Mouse (Mus musculus) CH12.LX (cell line): ENCODE measurements around the gene Pnma3. TPM values are rescaled to one million over a fixed set of nuclear protein-coding genes. Genes with fewer than 3 reads are reported as not detected.

Experiments used
- DNase-seq: peaks from one replicate; pipeline ENCODE4 v3.0.0-alpha.2; 2013; ENCODE audit errors: extremely low read depth
- H3K27ac ChIP-seq: 2 replicates; pipeline ENCODE4 v1.5.1; 2012; ENCODE audit warnings: low read depth, mild to moderate bottlenecking, control low read depth, moderate library complexity; ENCODE audit not compliant: insufficient read depth
- H3K27me3 ChIP-seq: replicated peaks from 2 replicates; pipeline ENCODE3; 2012; ENCODE audit warnings: inconsistent platforms
- H3K36me3 ChIP-seq, 2 experiments: replicated peaks in 1 of 2; 2 replicates each; pipeline versions ENCODE3 to v1.6.1; 2012; ENCODE audit warnings: inconsistent platforms in 1 of 2, low read length in 1 of 2, mild to moderate bottlenecking in 1 of 2, mixed read lengths in 1 of 2, moderate library complexity in 1 of 2; ENCODE audit not compliant: control insufficient read depth in 1 of 2, insufficient read depth in 1 of 2
- H3K4me1 ChIP-seq, 2 experiments: 2 replicates each; pipeline ENCODE4 v1.6.1; 2012; ENCODE audit warnings: inconsistent platforms in 1 of 2, moderate library complexity in 1 of 2; ENCODE audit not compliant: insufficient read depth in 2 of 2, control insufficient read depth in 1 of 2
- H3K4me2 ChIP-seq: 2 replicates; pipeline ENCODE4 v1.6.1; 2012; ENCODE audit warnings: low read depth, mild to moderate bottlenecking, control low read depth; ENCODE audit not compliant: poor library complexity, insufficient read depth, severe bottlenecking
- H3K4me3 ChIP-seq, 3 experiments: fragments of 150-350 bp in 1 of 3; sonication (generic) in 1 of 3; replicated peaks in 1 of 3; 2 replicates each; pipeline versions ENCODE3 to v1.5.1; 2011 to 2012; ENCODE audit warnings: low read depth in 2 of 3, low read length in 2 of 3, mild to moderate bottlenecking in 2 of 3, moderate library complexity in 2 of 3, control low read depth in 1 of 3, improper control_type of control experiment in 1 of 3, inconsistent platforms in 1 of 3, mixed read lengths in 1 of 3; ENCODE audit not compliant: poor library complexity in 1 of 3
- H3K79me2 ChIP-seq: replicated peaks from 2 replicates; pipeline ENCODE4 v1.6.1; 2012; ENCODE audit warnings: mild to moderate bottlenecking, moderate library complexity; ENCODE audit not compliant: control insufficient read depth, poor library complexity, insufficient read depth, severe bottlenecking; ENCODE audit errors: extremely low read depth
- H3K9ac ChIP-seq: 2 replicates; pipeline ENCODE4 v1.6.1; 2012; ENCODE audit warnings: low read depth, mild to moderate bottlenecking, control low read depth, moderate library complexity; ENCODE audit not compliant: insufficient read depth
- H3K9me3 ChIP-seq: replicated peaks from 2 replicates; pipeline ENCODE3; 2012; ENCODE audit warnings: low read length, inconsistent platforms, mixed read lengths
- CHD1 ChIP-seq: IDR thresholded peaks from 2 replicates; pipeline ENCODE4 v1.6.1; 2012; ENCODE audit warnings: low read depth, low read length, improper control_type of control experiment, inconsistent platforms
- CTCF ChIP-seq, 2 experiments: IDR thresholded peaks in 1 of 2; conservative IDR thresholded peaks in 1 of 2; 2 replicates each; pipeline ENCODE4 v1.5.1; 2011 to 2012; ENCODE audit warnings: low read depth in 2 of 2, low read length in 2 of 2, improper control_type of control experiment in 1 of 2, inconsistent platforms in 1 of 2, mild to moderate bottlenecking in 1 of 2, moderate library complexity in 1 of 2
- ELF1 ChIP-seq: IDR thresholded peaks from 2 replicates; pipeline ENCODE4 v1.6.1; 2014; ENCODE audit warnings: low read depth, mild to moderate bottlenecking, inconsistent platforms, low read length, improper control_type of control experiment
- EP300 ChIP-seq: IDR thresholded peaks from 2 replicates; pipeline ENCODE4 v1.6.1; 2011; ENCODE audit warnings: low read length, improper control_type of control experiment
- ETS1 ChIP-seq: conservative IDR thresholded peaks from 2 replicates; pipeline ENCODE4 v1.6.1; 2012; ENCODE audit warnings: low read depth, mild to moderate bottlenecking, inconsistent platforms, low read length, improper control_type of control experiment, moderate library complexity
- GABPA ChIP-seq: IDR thresholded peaks from 2 replicates; pipeline ENCODE4 v1.6.1; 2012; ENCODE audit warnings: low read depth, low read length, improper control_type of control experiment, inconsistent platforms; ENCODE audit not compliant: insufficient replicate concordance
- JUN ChIP-seq: IDR thresholded peaks from 2 replicates; pipeline ENCODE4 v1.6.1; 2011; ENCODE audit warnings: low read depth, mild to moderate bottlenecking, low read length, improper control_type of control experiment, moderate library complexity; ENCODE audit not compliant: insufficient read depth
- MAZ ChIP-seq: IDR thresholded peaks from 2 replicates; pipeline ENCODE4 v1.6.1; 2012; ENCODE audit warnings: low read depth, mild to moderate bottlenecking, inconsistent platforms, low read length, improper control_type of control experiment, moderate library complexity
- NELFE ChIP-seq: IDR thresholded peaks from 2 replicates; pipeline ENCODE4 v1.6.1; 2011; ENCODE audit warnings: low read depth, low read length, improper control_type of control experiment
- POLR2A ChIP-seq: IDR thresholded peaks from 2 replicates; pipeline ENCODE4 v1.6.1; 2011; ENCODE audit warnings: low read depth, mild to moderate bottlenecking, improper control_type of control experiment, low read length
- POLR2AphosphoS2 ChIP-seq: IDR thresholded peaks from 2 replicates; pipeline ENCODE4 v1.6.1; 2011; ENCODE audit warnings: low read depth, low read length, improper control_type of control experiment
- RAD21 ChIP-seq: IDR thresholded peaks from 2 replicates; pipeline ENCODE4 v1.6.1; 2011; ENCODE audit warnings: low read depth, mild to moderate bottlenecking, low read length, improper control_type of control experiment, moderate library complexity
- SMC3 ChIP-seq: IDR thresholded peaks from 2 replicates; pipeline ENCODE4 v1.6.1; 2011; ENCODE audit warnings: low read depth, low read length, improper control_type of control experiment
- TBP ChIP-seq: conservative IDR thresholded peaks from 2 replicates; pipeline ENCODE4 v1.6.1; 2011; ENCODE audit warnings: low read depth, low read length, improper control_type of control experiment
- ZMIZ1 ChIP-seq: IDR thresholded peaks from 2 replicates; pipeline ENCODE4 v1.6.1; 2012; ENCODE audit warnings: low read depth, mild to moderate bottlenecking, inconsistent platforms, low read length, improper control_type of control experiment
- ZNF384 ChIP-seq: IDR thresholded peaks from 2 replicates; pipeline ENCODE4 v1.6.1; 2012; ENCODE audit warnings: low read depth, low read length, improper control_type of control experiment, inconsistent platforms
- dilution Hi-C: fragments of 300-500 bp; cut with MboI; formaldehyde crosslinking; loops from 2 replicates; pipeline ENCODE4 v1.14.3; 2020; ENCODE audit warnings: low sequenced_read_pairs; ENCODE audit not compliant: extremely low pct_unique_long_range_greater_than_20kb, extremely low pct_ligation_motif_present
- in situ Hi-C: fragments of 300-500 bp; cut with MboI; formaldehyde crosslinking; loops from 3 replicates; pipeline ENCODE4 v1.14.3; 2019; ENCODE audit warnings: low sequenced_read_pairs, low pct_ligation_motif_present, low pct_unique_long_range_greater_than_20kb, mixed read lengths
- polyA plus RNA-seq: library from polyadenylated mRNA; unstranded; fragments of >175 nt; gene quantifications from 2 replicates; pipeline ENCODE4 v1.2.1, GENCODE M21; 2012; ENCODE audit warnings: low read depth; ENCODE audit not compliant: insufficient read length
- total RNA-seq, 2 experiments: library from RNA; depleted of rRNA; stranded (reverse); fragments of 300-350 nt in 1 of 2; fragments of >200 nt in 1 of 2; gene quantifications; 2 replicates each; pipeline ENCODE4 v1.2.3; 2012 to 2014

Gene Pnma3
- total and polyA plus RNA-seq, 3 experiments: not detected

- dilution Hi-C loops: no loop called here
- no peaks in the 10 kb centered on the region for H3K27me3 ChIP-seq
- H3K9me3 ChIP-seq: no peaks in the 10 kb centered on the region
- H3K4me2 ChIP-seq: no peak overlapping the region
- no peak overlapping the region for H3K27ac ChIP-seq
- DNase-seq: no peak
- H3K36me3 ChIP-seq: no peaks in the 10 kb centered on the region
- H3K9ac ChIP-seq: no peak overlapping the region
- H3K4me1 ChIP-seq: no peaks in the 10 kb centered on the region
- in situ Hi-C loops: no loop called here
- no peak overlapping the region for H3K4me3 ChIP-seq
- H3K79me2 ChIP-seq: no peaks in the 10 kb centered on the region
- no peak for TF ChIP-seq GABPA
- TF ChIP-seq CHD1: no peak
These were observed 25.8 kb upstream of the Pnma3 start for GRCm38 (mm10) chrX:73038831-73039230.

- dilution Hi-C loops (no loop called here), in situ Hi-C loops (no loop called here)
- TF ChIP-seq TBP: no peak
- TF ChIP-seq ELF1: no peak
- no peak for TF ChIP-seq MAZ
- no peak for TF ChIP-seq GABPA
- no peak for TF ChIP-seq JUN
- no peak for TF ChIP-seq SMC3
- no peak for TF ChIP-seq NELFE
- TF ChIP-seq ZMIZ1: no peak
- TF ChIP-seq CTCF (conservative IDR thresholded peaks at IDR 0.05 in 1 of 2, IDR thresholded peaks at IDR 0.05 in 1 of 2; ENCODE audit: low read depth in 2 of 2, low read length in 2 of 2): no peak
- no peak for TF ChIP-seq POLR2AphosphoS2
- TF ChIP-seq RAD21: no peak
- TF ChIP-seq EP300: no peak
- no peak for TF ChIP-seq POLR2A
- no peak for TF ChIP-seq ETS1
- no peak for TF ChIP-seq ZNF384
- Histone ChIP-seq H3K9ac (no peak overlapping the region), H3K36me3 (no peaks in the 10 kb centered on the region), H3K9me3 (no peaks in the 10 kb centered on the region), H3K4me2 (no peak overlapping the region), H3K27ac (no peak overlapping the region), H3K79me2 (no peaks in the 10 kb centered on the region), H3K4me3 (no peak overlapping the region), H3K27me3 (no peaks in the 10 kb centered on the region), H3K4me1 (no peaks in the 10 kb centered on the region)
- no peak for DNase-seq
These were observed 24.9 kb upstream of the Pnma3 start for GRCm38 (mm10) chrX:73039666-73040065.
